Comparison of ENCODE assay signal across 10 mouse cellular contexts in genomic region chr17:5798221-5798801, GRCm38 (mm10). TPM values are rescaled to one million over a fixed set of nuclear protein-coding genes. Genes with fewer than 3 reads are reported as not detected.
DNase-seq lines count a peak whose midpoint lies in the region; ATAC-seq and TF ChIP-seq lines count a peak whose summit lies in the region.
"Had no signal": no experiment of that assay in that cellular context is flagged by ENCODE, and none has a peak within 500 bp of the region (broad histone marks: within the 10 kb centered on the region; RNA-seq: fewer than 3 reads in every experiment).

No protein-coding gene starts in this region.

- H3K4me1 ChIP-seq in thymus, adult 2 months (replicated peaks; ENCODE audit: control insufficient read depth, insufficient read depth, low read length) = peaks cover 29% of the 10 kb centered on the region
- peaks cover 22% of the 10 kb centered on the region for H3K4me1 ChIP-seq in embryonic facial prominence, embryonic 10.5 days
- H3K4me1 ChIP-seq: embryonic facial prominence, embryonic 12.5 days had no signal

- H3K36me3 ChIP-seq in thymus, adult 2 months (ENCODE audit: control insufficient read depth, insufficient read depth, low read length) = no peaks in the 10 kb centered on the region
- no peaks in the 10 kb centered on the region for H3K36me3 ChIP-seq in embryonic facial prominence, embryonic 10.5 days (replicated peaks)
- H3K36me3 ChIP-seq: embryonic facial prominence, embryonic 12.5 days; lung, embryonic 15.5 days had no signal

- ATAC-seq in megakaryocyte, adult 5-6 weeks (ENCODE audit: poor library complexity, severe bottlenecking) = peak; percentile 62

- TF ChIP-seq CTCF in thymus, adult 2 months (IDR thresholded peaks at IDR 0.05; ENCODE audit: borderline replicate concordance, control insufficient read depth, extremely low read depth, insufficient read depth, low read length, poor library complexity) = no peak
- TF ChIP-seq CTCF in gastrocnemius, adult 2 months (IDR thresholded peaks at IDR 0.05) = no peak

- no peaks in the 10 kb centered on the region for H3K9me3 ChIP-seq in embryonic facial prominence, embryonic 10.5 days
- H3K9me3 ChIP-seq: embryonic facial prominence, embryonic 12.5 days; lung, embryonic 15.5 days had no signal

- 15% methylated on average over 13 of the region's 13 CpGs for WGBS in thymus, adult 2 months
- 69% methylated on average over 13 of the region's 13 CpGs for WGBS in embryonic facial prominence, embryonic 10.5 days

- no peak overlapping the region for H3K4me3 ChIP-seq in thymus, adult 2 months (ENCODE audit: control insufficient read depth, insufficient read depth, low read length)
- no peak overlapping the region for H3K4me3 ChIP-seq in embryonic facial prominence, embryonic 10.5 days
- H3K4me3 ChIP-seq in gastrocnemius, adult 2 months = no peak overlapping the region
- H3K4me3 ChIP-seq: embryonic facial prominence, embryonic 12.5 days; lung, embryonic 15.5 days had no signal

- DNase-seq in thymus, postnatal 0 days (ENCODE audit: low spot score) = peak; percentile 40
- DNase-seq in thymus, adult 2 months = no peak
- peak; percentile 52 for DNase-seq in cerebellum, postnatal 10 days
- peak; percentile 52 for DNase-seq in thymus, postnatal 4 days
- no peak for DNase-seq in embryonic facial prominence, embryonic 10.5 days (ENCODE audit: low spot score)
- no peak for DNase-seq in frontal cortex, postnatal 14 days (ENCODE audit: low spot score in 2 of 2)
- no peak for DNase-seq in gastrocnemius, adult 2 months

- no peak overlapping the region for H3K27ac ChIP-seq in thymus, adult 2 months (ENCODE audit: control insufficient read depth, insufficient read depth, low read length)
- H3K27ac ChIP-seq in embryonic facial prominence, embryonic 10.5 days (replicated peaks) = no peak overlapping the region
- no peak overlapping the region for H3K27ac ChIP-seq in gastrocnemius, adult 2 months
- H3K27ac ChIP-seq: embryonic facial prominence, embryonic 12.5 days; lung, embryonic 15.5 days had no signal

- no peaks in the 10 kb centered on the region for H3K27me3 ChIP-seq in thymus, adult 2 months (ENCODE audit: control insufficient read depth, insufficient read depth, low read length)
- H3K27me3 ChIP-seq in embryonic facial prominence, embryonic 10.5 days (replicated peaks; ENCODE audit: low read depth, poor library complexity, severe bottlenecking) = 0 out of 2 replicates have a peak, but pooled peaks cover 6% of the 10 kb centered on the region
- H3K27me3 ChIP-seq: embryonic facial prominence, embryonic 12.5 days; lung, embryonic 15.5 days had no signal

- intact Hi-C loops in gastrocnemius, adult 2 months (cut with DNase I) = no loop called here

- TF ChIP-seq POLR2A in thymus, adult 2 months (IDR thresholded peaks at IDR 0.05; ENCODE audit: control insufficient read depth, extremely low read depth, insufficient read depth, low read length, poor library complexity) = no peak

RNA-seq across cellular contexts. Expression of gene Snx9, which starts 42.8 kb away (rescaled TPM):
- polyA plus RNA-seq in thymus, postnatal 0 days (2015; fragmentation: Nextera tagmentation; extraction: Ambion mirVana) = 15.4 and 15.9 TPM in 2 replicates
- polyA plus RNA-seq in thymus, adult 2 months (2012; rRNA removed) = 11.2 and 12.5 TPM in 2 replicates
- total RNA-seq in megakaryocyte, adult 5-6 weeks (2015) = 51.4 and 51.8 TPM in 2 replicates
- 36.6 and 37.1 TPM in 2 replicates for total RNA-seq in megakaryocyte, adult 5-6 weeks (2017)
- 16.3 and 19.5 TPM in 2 replicates for polyA plus RNA-seq in embryonic facial prominence, embryonic 10.5 days (2016; fragmentation: Nextera tagmentation; extraction: Ambion mirVana)
- total RNA-seq in gastrocnemius, adult 2 months (2021) = 10 to 100 TPM; 22.9 to 29.6 TPM

Comparison
In these comparisons a context has a peak if more than half of its experiments do, and no peak if none do; other contexts are left out.
1. DNase-seq: peak in thymus, postnatal 0 days (single experiment), cerebellum, postnatal 10 days (2 of 2) and thymus, postnatal 4 days (single experiment); none in thymus, adult 2 months (single experiment), embryonic facial prominence, embryonic 10.5 days (single experiment), frontal cortex, postnatal 14 days (0 of 2) and gastrocnemius, adult 2 months (single experiment).